Mouse (Mus musculus) liver, embryonic 11.5 days (tissue): ENCODE results near the gene Med13l. TPM values are rescaled to one million over a fixed set of nuclear protein-coding genes. Genes with fewer than 3 reads are reported as not detected.

Experiments
- ATAC-seq: fragments of 200-750 bp; cut with Nextera tagmentation; replicated peaks from 2 replicates; pipeline ENCODE4 v1.8.0; 2017; ENCODE audit warnings: moderate number of reproducible peaks, mild to moderate bottlenecking, moderate TSS enrichment, moderate library complexity; ENCODE audit not compliant: low FRiP score
- DNase-seq: peaks from one replicate; pipeline ENCODE4 v3.0.0-alpha.2; 2017; ENCODE audit warnings: low spot score
- H3K27ac ChIP-seq: fragments of 300-500 bp; sonication (generic); 2 replicates; pipeline ENCODE4 v1.5.1; 2014; ENCODE audit warnings: mild to moderate bottlenecking, low read depth, low read length, control low read depth
- H3K27me3 ChIP-seq: fragments of 300-500 bp; sonication (generic); replicated peaks from 2 replicates; pipeline ENCODE4 v1.6.1; 2014; ENCODE audit warnings: low read length, mixed read lengths; ENCODE audit not compliant: control insufficient read depth, insufficient read depth
- H3K36me3 ChIP-seq: fragments of 300-500 bp; sonication (generic); 2 replicates; pipeline ENCODE4 v1.6.1; 2014; ENCODE audit warnings: mild to moderate bottlenecking, low read length, moderate library complexity, mixed read lengths; ENCODE audit not compliant: control insufficient read depth, insufficient read depth
- H3K4me1 ChIP-seq: fragments of 300-500 bp; sonication (generic); replicated peaks from 2 replicates; pipeline ENCODE4 v1.6.1; 2014; ENCODE audit warnings: low read length, mixed read lengths; ENCODE audit not compliant: control insufficient read depth, insufficient read depth
- H3K4me2 ChIP-seq: fragments of 300-500 bp; sonication (generic); 2 replicates; pipeline ENCODE4 v1.6.1; 2014; ENCODE audit warnings: mild to moderate bottlenecking, control low read depth, moderate library complexity
- H3K4me3 ChIP-seq: fragments of 300-500 bp; sonication (generic); 2 replicates; pipeline ENCODE4 v1.5.1; 2014; ENCODE audit warnings: low read depth, low read length, control low read depth
- H3K9ac ChIP-seq: fragments of 300-500 bp; sonication (generic); 2 replicates; pipeline ENCODE4 v1.6.1; 2014; ENCODE audit warnings: low read depth, low read length, control low read depth
- H3K9me3 ChIP-seq: fragments of 300-500 bp; sonication (generic); 2 replicates; pipeline ENCODE4 v1.6.1; 2016; ENCODE audit warnings: low read length, inconsistent platforms, mixed read lengths; ENCODE audit not compliant: control insufficient read depth
- WGBS: fragments of 180-500 bp; shearing (Covaris S2); extraction: QIAGEN DNeasy Blood & Tissue Kit; methylation state at CpG from one replicate; pipeline ENCODE4 v1.1.7; 2014; 5-methylcytosine and 5-hydroxymethylcytosine counted together
- polyA plus RNA-seq: library from polyadenylated mRNA; unstranded; fragments of >200 nt; fragmentation: Nextera tagmentation; extraction: Ambion mirVana; gene quantifications from 2 replicates; pipeline ENCODE4 v1.2.1, GENCODE M21; 2014

Gene Med13l
- polyA plus RNA-seq, 1 experiment from 2014 or later = 13.7 TPM

DNA sequence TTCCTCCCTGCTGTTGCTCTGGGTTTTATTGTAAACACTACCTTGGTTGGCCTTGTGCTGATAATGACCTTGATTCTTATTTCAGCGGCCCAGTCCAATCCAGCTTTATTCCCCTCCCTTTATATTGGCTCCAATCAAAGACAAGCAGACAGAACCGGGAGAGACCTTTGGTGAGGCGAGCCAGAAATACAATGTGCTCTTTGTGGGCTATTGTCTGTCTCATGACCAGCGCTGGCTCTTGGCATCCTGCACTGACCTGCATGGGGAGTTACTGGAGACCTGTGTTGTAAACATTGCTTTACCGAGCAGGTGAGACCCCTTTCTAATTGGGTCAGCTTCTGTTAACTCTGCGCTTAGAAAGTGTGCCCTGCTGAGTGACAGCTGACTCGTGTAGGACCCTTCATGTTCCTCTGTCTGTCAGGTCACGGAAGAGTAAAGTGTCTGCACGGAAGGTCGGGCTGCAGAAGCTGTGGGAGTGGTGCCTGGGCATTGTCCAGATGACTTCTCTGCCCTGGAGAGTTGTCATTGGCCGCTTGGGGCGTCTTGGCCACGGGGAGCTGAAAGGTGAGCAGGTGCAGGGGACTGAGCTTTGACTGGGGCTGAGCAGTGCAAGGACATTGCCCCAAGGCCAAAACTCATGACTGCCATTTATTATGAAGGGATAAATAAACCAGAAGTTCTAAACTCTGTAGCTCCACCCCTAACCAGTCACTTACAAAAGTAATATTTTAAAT, 191.1 kb downstream of the Med13l start:
- H3K36me3 ChIP-seq = peaks cover 50% of the 10 kb centered on the region

GRCm38 (mm10) chr5:118752868-118753267, 192.4 kb downstream of the Med13l start:
- WGBS = 92% methylated on average over 3 of the region's 3 CpGs
- no peak overlapping the region for H3K4me2 ChIP-seq
- H3K27me3 ChIP-seq = no peaks in the 10 kb centered on the region
- no peaks in the 10 kb centered on the region for H3K9me3 ChIP-seq
- DNase-seq (no peak), ATAC-seq (no peak)
- H3K9ac ChIP-seq = no peak overlapping the region
- H3K4me1 ChIP-seq = no peaks in the 10 kb centered on the region
- no peak overlapping the region for H3K4me3 ChIP-seq
- peaks cover 59% of the 10 kb centered on the region for H3K36me3 ChIP-seq
- H3K27ac ChIP-seq = no peak overlapping the region

More for the DNA sequence above, 191.1 kb downstream of the Med13l start:
- H3K4me3 ChIP-seq = no peak overlapping the region
- H3K27me3 ChIP-seq = no peaks in the 10 kb centered on the region
- H3K4me1 ChIP-seq = no peaks in the 10 kb centered on the region
- no peak overlapping the region for H3K4me2 ChIP-seq
- no peak overlapping the region for H3K9ac ChIP-seq
- WGBS = 87% methylated on average over 13 of the region's 13 CpGs
- no peak overlapping the region for H3K27ac ChIP-seq
- ATAC-seq (no peak), DNase-seq (no peak)
- H3K9me3 ChIP-seq = no peaks in the 10 kb centered on the region

GRCm38 (mm10) chr5:118753471-118754044, 193.1 kb downstream of the Med13l start:
- no peak for DNase-seq
- no peak for ATAC-seq
- no peak overlapping the region for H3K4me2 ChIP-seq
- WGBS = 89% methylated on average over 10 of the region's 10 CpGs
- no peak overlapping the region for H3K9ac ChIP-seq
- no peaks in the 10 kb centered on the region for H3K9me3 ChIP-seq
- H3K4me3 ChIP-seq = no peak overlapping the region
- H3K4me1 ChIP-seq = no peaks in the 10 kb centered on the region
- peaks cover 57% of the 10 kb centered on the region for H3K36me3 ChIP-seq
- H3K27me3 ChIP-seq = no peaks in the 10 kb centered on the region
- H3K27ac ChIP-seq = no peak overlapping the region

DNA sequence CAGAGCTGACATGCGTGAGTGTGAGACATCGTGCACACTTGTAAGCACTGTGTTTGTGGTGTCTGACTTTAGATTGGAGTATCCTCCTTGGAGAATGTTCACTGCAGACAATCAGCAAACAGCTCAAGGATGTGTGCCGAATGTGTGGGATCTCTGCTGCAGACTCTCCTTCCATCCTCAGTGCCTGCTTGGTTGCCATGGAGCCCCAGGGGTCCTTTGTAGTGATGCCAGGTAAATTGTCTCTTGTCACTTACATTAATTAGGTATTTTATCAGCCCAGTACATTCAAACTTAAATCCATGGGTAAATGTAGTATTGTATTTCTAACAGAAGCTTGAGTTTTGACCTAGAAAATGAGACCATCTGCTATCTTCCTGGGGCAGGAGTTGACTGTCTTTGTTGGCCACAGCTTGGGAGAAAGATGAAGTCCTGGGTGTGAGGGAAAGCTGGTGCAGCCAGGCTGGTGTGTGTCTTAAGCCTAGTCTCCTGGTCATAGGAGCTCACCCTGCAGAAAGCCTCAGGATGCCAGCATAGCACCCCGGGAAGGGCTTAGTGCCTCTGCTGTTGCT, 193.8 kb downstream of the Med13l start:
- Histone ChIP-seq H3K27ac (no peak overlapping the region), H3K4me1 (no peaks in the 10 kb centered on the region), H3K9ac (no peak overlapping the region), H3K27me3 (no peaks in the 10 kb centered on the region), H3K9me3 (no peaks in the 10 kb centered on the region), H3K4me2 (no peak overlapping the region), H3K36me3 (peaks cover 57% of the 10 kb centered on the region), H3K4me3 (no peak overlapping the region)
- over 99% methylated on average over 4 of the region's 4 CpGs for WGBS
- DNase-seq = no peak
- ATAC-seq = no peak

DNA sequence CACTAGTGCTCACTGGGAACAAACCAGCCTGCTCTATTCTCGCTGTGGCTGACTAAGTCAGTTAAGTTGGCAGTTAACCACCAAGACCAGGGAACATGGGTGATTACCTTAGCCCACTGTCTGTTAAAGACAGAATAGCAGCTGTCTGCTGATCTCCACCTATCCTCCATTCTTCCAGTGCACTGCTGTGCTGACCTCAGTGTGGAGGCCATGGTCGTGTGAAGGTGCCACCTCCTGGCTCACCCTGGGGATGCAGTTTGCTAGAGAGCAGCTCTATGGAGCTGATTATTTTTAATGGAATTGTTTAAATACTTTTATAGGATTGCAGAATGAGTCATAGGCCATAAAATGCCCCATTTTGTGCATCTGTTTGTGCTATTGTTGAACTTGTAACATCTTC, 195.6 kb downstream of the Med13l start:
- ATAC-seq = no peak
- H3K27me3 ChIP-seq = no peaks in the 10 kb centered on the region
- H3K4me1 ChIP-seq = no peaks in the 10 kb centered on the region
- no peak overlapping the region for H3K4me3 ChIP-seq
- WGBS = 76% methylated on average over 2 of the region's 2 CpGs
- no peak overlapping the region for H3K4me2 ChIP-seq
- no peak overlapping the region for H3K27ac ChIP-seq
- no peak overlapping the region for H3K9ac ChIP-seq
- H3K9me3 ChIP-seq = no peaks in the 10 kb centered on the region
- H3K36me3 ChIP-seq = peaks cover 59% of the 10 kb centered on the region
- no peak for DNase-seq

GRCm38 (mm10) chr5:118757396-118758301, 197.2 kb downstream of the Med13l start:
- Histone ChIP-seq H3K27ac (no peak overlapping the region), H3K4me1 (no peaks in the 10 kb centered on the region), H3K4me3 (no peak overlapping the region), H3K4me2 (no peak overlapping the region), H3K36me3 (peaks cover 67% of the 10 kb centered on the region), H3K9ac (no peak overlapping the region), H3K9me3 (no peaks in the 10 kb centered on the region), H3K27me3 (no peaks in the 10 kb centered on the region)
- 81% methylated on average over 17 of the region's 17 CpGs for WGBS
- ATAC-seq = no peak
- no peak for DNase-seq

DNA sequence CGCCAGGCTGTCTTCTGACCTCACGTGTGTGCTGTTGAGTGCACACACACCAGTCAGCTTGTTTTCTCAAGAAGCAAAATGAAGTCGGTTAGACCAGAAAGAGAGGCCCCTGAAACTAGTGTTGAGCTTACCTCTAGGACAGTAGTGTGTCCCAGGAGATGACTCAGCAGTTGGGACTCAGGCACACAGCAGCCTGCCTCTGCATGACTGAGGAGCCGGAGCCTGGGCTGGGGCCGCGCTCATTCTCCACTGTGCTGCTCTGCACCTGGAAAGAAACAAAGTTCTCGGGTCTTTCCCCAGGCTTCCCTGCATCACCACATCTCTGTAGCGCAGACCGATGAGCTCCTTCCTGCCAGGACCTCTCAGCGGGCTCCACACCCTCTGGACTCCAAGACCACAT, 200.5 kb downstream of the Med13l start:
- ATAC-seq = no peak
- 91% methylated on average over 10 of the region's 10 CpGs for WGBS
- no peak overlapping the region for H3K4me3 ChIP-seq

GRCm38 (mm10) chr5:118762499-118763185, 202.2 kb downstream of the Med13l start:
- Histone ChIP-seq H3K36me3 (peaks cover 45% of the 10 kb centered on the region), H3K9me3 (no peaks in the 10 kb centered on the region), H3K4me2 (no peak overlapping the region), H3K4me3 (no peak overlapping the region), H3K4me1 (no peaks in the 10 kb centered on the region), H3K27ac (no peak overlapping the region), H3K27me3 (no peaks in the 10 kb centered on the region), H3K9ac (no peak overlapping the region)
- DNase-seq (no peak), ATAC-seq (no peak)
- 89% methylated on average over 18 of the region's 18 CpGs for WGBS

More for the DNA sequence above, 200.5 kb downstream of the Med13l start:
- DNase-seq = no peak
- no peaks in the 10 kb centered on the region for H3K9me3 ChIP-seq
- H3K27me3 ChIP-seq = no peaks in the 10 kb centered on the region
- no peaks in the 10 kb centered on the region for H3K4me1 ChIP-seq
- peaks cover 55% of the 10 kb centered on the region for H3K36me3 ChIP-seq
- no peak overlapping the region for H3K4me2 ChIP-seq
- H3K9ac ChIP-seq = no peak overlapping the region
- no peak overlapping the region for H3K27ac ChIP-seq
